Mouse (Mus musculus): ENCODE measurements around the gene Tada1. TPM values are rescaled to one million over a fixed set of nuclear protein-coding genes. Genes with fewer than 3 reads are reported as not detected.

Tada1 gene
- polyA plus RNA-seq, 1 experiment from 2014 or later: 33.3 TPM

GRCm38 (mm10) chr1:166345602-166346001 is 33.3 kb upstream of the Tada1 start:
- no peak for ATAC-seq (ENCODE audit: insufficient number of reproducible peaks, insufficient read depth, low FRiP score, low read depth)
- WGBS: 88% methylated on average over 6 of the region's 6 CpGs
- H3K4me1 ChIP-seq (ENCODE audit: control insufficient read depth in 2 of 2, insufficient read depth in 2 of 2, low read length in 2 of 2): no peaks in the 10 kb centered on the region
- H3K36me3 ChIP-seq (ENCODE audit: control insufficient read depth, insufficient read depth, low read length): no peaks in the 10 kb centered on the region
- no peaks in the 10 kb centered on the region for H3K9me3 ChIP-seq (ENCODE audit: control insufficient read depth, low read length)
- H3K27me3 ChIP-seq (ENCODE audit: control insufficient read depth, insufficient read depth, low read length): no peaks in the 10 kb centered on the region
- no peak overlapping the region for H3K9ac ChIP-seq (ENCODE audit: low read length)
- no peak overlapping the region for H3K27ac ChIP-seq (replicated peaks in 1 of 2; ENCODE audit: control insufficient read depth in 1 of 2, insufficient read depth in 1 of 2, low read depth in 2 of 2, low read length in 2 of 2)
- H3K4me3 ChIP-seq (ENCODE audit: control insufficient read depth in 1 of 2, insufficient read depth in 1 of 2, low read depth in 1 of 2, low read length in 2 of 2): no peak overlapping the region
- H3K4me2 ChIP-seq (ENCODE audit: low read length): no peak overlapping the region

- no peaks in the 10 kb centered on the region for H3K9me3 ChIP-seq (ENCODE audit: control insufficient read depth, low read length)
- no peak overlapping the region for H3K27ac ChIP-seq (replicated peaks in 1 of 2; ENCODE audit: control insufficient read depth in 1 of 2, insufficient read depth in 1 of 2, low read depth in 2 of 2, low read length in 2 of 2)
- WGBS: 69% methylated on average over 3 of the region's 3 CpGs
- no peak overlapping the region for H3K4me2 ChIP-seq (ENCODE audit: low read length)
- no peaks in the 10 kb centered on the region for H3K27me3 ChIP-seq (ENCODE audit: control insufficient read depth, insufficient read depth, low read length)
- no peaks in the 10 kb centered on the region for H3K36me3 ChIP-seq (ENCODE audit: control insufficient read depth, insufficient read depth, low read length)
- no peak overlapping the region for H3K9ac ChIP-seq (ENCODE audit: low read length)
- H3K4me3 ChIP-seq (ENCODE audit: control insufficient read depth in 1 of 2, insufficient read depth in 1 of 2, low read depth in 1 of 2, low read length in 2 of 2): no peak overlapping the region
- no peaks in the 10 kb centered on the region for H3K4me1 ChIP-seq (ENCODE audit: control insufficient read depth in 2 of 2, insufficient read depth in 2 of 2, low read length in 2 of 2)
- no peak for ATAC-seq (ENCODE audit: insufficient number of reproducible peaks, insufficient read depth, low FRiP score, low read depth)
Measured at GRCm38 (mm10) chr1:166346906-166347305, 32.0 kb upstream of the Tada1 start.

- Histone ChIP-seq H3K4me2 (ENCODE audit: low read length) (no peak overlapping the region), H3K36me3 (ENCODE audit: control insufficient read depth, insufficient read depth, low read length) (no peaks in the 10 kb centered on the region), H3K27me3 (ENCODE audit: control insufficient read depth, insufficient read depth, low read length) (no peaks in the 10 kb centered on the region), H3K4me1 (ENCODE audit: control insufficient read depth in 2 of 2, insufficient read depth in 2 of 2, low read length in 2 of 2) (no peaks in the 10 kb centered on the region), H3K9ac (ENCODE audit: low read length) (no peak overlapping the region), H3K9me3 (ENCODE audit: control insufficient read depth, low read length) (no peaks in the 10 kb centered on the region), H3K4me3 (ENCODE audit: control insufficient read depth in 1 of 2, insufficient read depth in 1 of 2, low read depth in 1 of 2, low read length in 2 of 2) (no peak overlapping the region), H3K27ac (replicated peaks in 1 of 2; ENCODE audit: control insufficient read depth in 1 of 2, insufficient read depth in 1 of 2, low read depth in 2 of 2, low read length in 2 of 2) (no peak overlapping the region)
- 64% methylated on average over 3 of the region's 3 CpGs for WGBS
- no peak for ATAC-seq (ENCODE audit: insufficient number of reproducible peaks, insufficient read depth, low FRiP score, low read depth)
Measured at GRCm38 (mm10) chr1:166349341-166349740, 29.6 kb upstream of the Tada1 start.

GRCm38 (mm10) chr1:166349751-166350150 is 29.1 kb upstream of the Tada1 start:
- no peaks in the 10 kb centered on the region for H3K27me3 ChIP-seq (ENCODE audit: control insufficient read depth, insufficient read depth, low read length)
- no peak for ATAC-seq (ENCODE audit: insufficient number of reproducible peaks, insufficient read depth, low FRiP score, low read depth)
- H3K4me3 ChIP-seq (ENCODE audit: control insufficient read depth in 1 of 2, insufficient read depth in 1 of 2, low read depth in 1 of 2, low read length in 2 of 2): no peak overlapping the region
- no peak overlapping the region for H3K9ac ChIP-seq (ENCODE audit: low read length)
- 83% methylated on average over 11 of the region's 11 CpGs for WGBS
- H3K4me2 ChIP-seq (ENCODE audit: low read length): no peak overlapping the region
- no peaks in the 10 kb centered on the region for H3K9me3 ChIP-seq (ENCODE audit: control insufficient read depth, low read length)
- no peak overlapping the region for H3K27ac ChIP-seq (replicated peaks in 1 of 2; ENCODE audit: control insufficient read depth in 1 of 2, insufficient read depth in 1 of 2, low read depth in 2 of 2, low read length in 2 of 2)
- H3K4me1 ChIP-seq (ENCODE audit: control insufficient read depth in 2 of 2, insufficient read depth in 2 of 2, low read length in 2 of 2): no peaks in the 10 kb centered on the region
- no peaks in the 10 kb centered on the region for H3K36me3 ChIP-seq (ENCODE audit: control insufficient read depth, insufficient read depth, low read length)

- H3K4me1 ChIP-seq (ENCODE audit: control insufficient read depth in 2 of 2, insufficient read depth in 2 of 2, low read length in 2 of 2): no peaks in the 10 kb centered on the region
- H3K27ac ChIP-seq (replicated peaks in 1 of 2; ENCODE audit: control insufficient read depth in 1 of 2, insufficient read depth in 1 of 2, low read depth in 2 of 2, low read length in 2 of 2): no peak overlapping the region
- no peaks in the 10 kb centered on the region for H3K27me3 ChIP-seq (ENCODE audit: control insufficient read depth, insufficient read depth, low read length)
- no peak overlapping the region for H3K4me2 ChIP-seq (ENCODE audit: low read length)
- no peak for ATAC-seq (ENCODE audit: insufficient number of reproducible peaks, insufficient read depth, low FRiP score, low read depth)
- 24% methylated on average over 14 of the region's 14 CpGs for WGBS
- no peaks in the 10 kb centered on the region for H3K36me3 ChIP-seq (ENCODE audit: control insufficient read depth, insufficient read depth, low read length)
- H3K9ac ChIP-seq (ENCODE audit: low read length): no peak overlapping the region
- no peaks in the 10 kb centered on the region for H3K9me3 ChIP-seq (ENCODE audit: control insufficient read depth, low read length)
- H3K4me3 ChIP-seq (ENCODE audit: control insufficient read depth in 1 of 2, insufficient read depth in 1 of 2, low read depth in 1 of 2, low read length in 2 of 2): no peak overlapping the region
Measured at GRCm38 (mm10) chr1:166360157-166360855, 18.6 kb upstream of the Tada1 start.

- no peak for ATAC-seq (ENCODE audit: insufficient number of reproducible peaks, insufficient read depth, low FRiP score, low read depth)
- H3K27ac ChIP-seq (replicated peaks in 1 of 2; ENCODE audit: control insufficient read depth in 1 of 2, insufficient read depth in 1 of 2, low read depth in 2 of 2, low read length in 2 of 2): no peak overlapping the region
Measured at GRCm38 (mm10) chr1:166360896-166361295, 18.0 kb upstream of the Tada1 start.

GRCm38 (mm10) chr1:166361842-166362241 is 17.1 kb upstream of the Tada1 start:
- Histone ChIP-seq H3K4me2 (ENCODE audit: low read length) (no peak overlapping the region), H3K9ac (ENCODE audit: low read length) (no peak overlapping the region), H3K27ac (replicated peaks in 1 of 2; ENCODE audit: control insufficient read depth in 1 of 2, insufficient read depth in 1 of 2, low read depth in 2 of 2, low read length in 2 of 2) (no peak overlapping the region), H3K36me3 (ENCODE audit: control insufficient read depth, insufficient read depth, low read length) (no peaks in the 10 kb centered on the region), H3K4me1 (ENCODE audit: control insufficient read depth in 2 of 2, insufficient read depth in 2 of 2, low read length in 2 of 2) (no peaks in the 10 kb centered on the region), H3K9me3 (ENCODE audit: control insufficient read depth, low read length) (no peaks in the 10 kb centered on the region), H3K4me3 (ENCODE audit: control insufficient read depth in 1 of 2, insufficient read depth in 1 of 2, low read depth in 1 of 2, low read length in 2 of 2) (no peak overlapping the region), H3K27me3 (ENCODE audit: control insufficient read depth, insufficient read depth, low read length) (no peaks in the 10 kb centered on the region)
- 63% methylated on average over 3 of the region's 3 CpGs for WGBS
- ATAC-seq (ENCODE audit: insufficient number of reproducible peaks, insufficient read depth, low FRiP score, low read depth): no peak

More at GRCm38 (mm10) chr1:166360896-166361295, 18.0 kb upstream of the Tada1 start:
- no peaks in the 10 kb centered on the region for H3K9me3 ChIP-seq (ENCODE audit: control insufficient read depth, low read length)
- H3K4me1 ChIP-seq (ENCODE audit: control insufficient read depth in 2 of 2, insufficient read depth in 2 of 2, low read length in 2 of 2): no peaks in the 10 kb centered on the region
- no peaks in the 10 kb centered on the region for H3K36me3 ChIP-seq (ENCODE audit: control insufficient read depth, insufficient read depth, low read length)
- H3K4me2 ChIP-seq (ENCODE audit: low read length): no peak overlapping the region
- 75% methylated on average over 5 of the region's 5 CpGs for WGBS
- H3K9ac ChIP-seq (ENCODE audit: low read length): no peak overlapping the region
- H3K4me3 ChIP-seq (ENCODE audit: control insufficient read depth in 1 of 2, insufficient read depth in 1 of 2, low read depth in 1 of 2, low read length in 2 of 2): no peak overlapping the region
- H3K27me3 ChIP-seq (ENCODE audit: control insufficient read depth, insufficient read depth, low read length): no peaks in the 10 kb centered on the region

GRCm38 (mm10) chr1:166362659-166363058 is 16.2 kb upstream of the Tada1 start:
- Histone ChIP-seq H3K9me3 (ENCODE audit: control insufficient read depth, low read length) (no peaks in the 10 kb centered on the region), H3K4me3 (ENCODE audit: control insufficient read depth in 1 of 2, insufficient read depth in 1 of 2, low read depth in 1 of 2, low read length in 2 of 2) (no peak overlapping the region), H3K9ac (ENCODE audit: low read length) (no peak overlapping the region), H3K27ac (replicated peaks in 1 of 2; ENCODE audit: control insufficient read depth in 1 of 2, insufficient read depth in 1 of 2, low read depth in 2 of 2, low read length in 2 of 2) (no peak overlapping the region), H3K36me3 (ENCODE audit: control insufficient read depth, insufficient read depth, low read length) (no peaks in the 10 kb centered on the region), H3K4me2 (ENCODE audit: low read length) (no peak overlapping the region), H3K4me1 (ENCODE audit: control insufficient read depth in 2 of 2, insufficient read depth in 2 of 2, low read length in 2 of 2) (no peaks in the 10 kb centered on the region), H3K27me3 (ENCODE audit: control insufficient read depth, insufficient read depth, low read length) (no peaks in the 10 kb centered on the region)
- WGBS: 81% methylated on average over 3 of the region's 3 CpGs
- ATAC-seq (ENCODE audit: insufficient number of reproducible peaks, insufficient read depth, low FRiP score, low read depth): no peak
